Mouse (Mus musculus): ENCODE results near the gene Snrnp40. TPM values are rescaled to one million over a fixed set of nuclear protein-coding genes. Genes with fewer than 3 reads are reported as not detected.

Gene Snrnp40
- 18.6 and 30.5 TPM in 2 replicates for total RNA-seq (2015; ENCODE audit: low replicate concordance)
- total RNA-seq (2017; ENCODE audit: low replicate concordance) = 25.0 and 28.2 TPM in 2 replicates

- peak; percentile 93 for ATAC-seq (replicated peaks; ENCODE audit: low FRiP score, poor library complexity, severe bottlenecking)
Measured at GRCm38 (mm10) chr4:130359486-130360237, at the start of gene Snrnp40, which contains the start of gene Zcchc17. Gene Snrnp40 (plus strand): TSS chr4:130360132. Gene Zcchc17 (minus strand): TSS chr4:130359943.

GRCm38 (mm10) chr4:130312526-130312925 lies 47.4 kb upstream of the Snrnp40 start:
- no peak for ATAC-seq (replicated peaks; ENCODE audit: low FRiP score, poor library complexity, severe bottlenecking)

- no peak for ATAC-seq (replicated peaks; ENCODE audit: low FRiP score, poor library complexity, severe bottlenecking)
Measured at GRCm38 (mm10) chr4:130313552-130313951, 46.4 kb upstream of the Snrnp40 start.

- ATAC-seq (replicated peaks; ENCODE audit: low FRiP score, poor library complexity, severe bottlenecking) = no peak
Measured at GRCm38 (mm10) chr4:130315771-130316527, 44.0 kb upstream of the Snrnp40 start.

GRCm38 (mm10) chr4:130316691-130317090 lies 43.2 kb upstream of the Snrnp40 start:
- ATAC-seq (replicated peaks; ENCODE audit: low FRiP score, poor library complexity, severe bottlenecking) = no peak

- ATAC-seq (replicated peaks; ENCODE audit: low FRiP score, poor library complexity, severe bottlenecking) = no peak
Measured at GRCm38 (mm10) chr4:130318122-130318521, 41.8 kb upstream of the Snrnp40 start.

GRCm38 (mm10) chr4:130319564-130319963 lies 40.4 kb upstream of the Snrnp40 start:
- no peak for ATAC-seq (replicated peaks; ENCODE audit: low FRiP score, poor library complexity, severe bottlenecking)

GRCm38 (mm10) chr4:130321640-130322039 lies 38.3 kb upstream of the Snrnp40 start:
- ATAC-seq (replicated peaks; ENCODE audit: low FRiP score, poor library complexity, severe bottlenecking) = no peak

- no peak for ATAC-seq (replicated peaks; ENCODE audit: low FRiP score, poor library complexity, severe bottlenecking)
Measured at GRCm38 (mm10) chr4:130322567-130322966, 37.4 kb upstream of the Snrnp40 start.

- no peak for ATAC-seq (replicated peaks; ENCODE audit: low FRiP score, poor library complexity, severe bottlenecking)
Measured at GRCm38 (mm10) chr4:130323165-130323564, 36.8 kb upstream of the Snrnp40 start.

- no peak for ATAC-seq (replicated peaks; ENCODE audit: low FRiP score, poor library complexity, severe bottlenecking)
Measured at GRCm38 (mm10) chr4:130323607-130324006, 36.3 kb upstream of the Snrnp40 start.

GRCm38 (mm10) chr4:130325446-130325845 lies 34.5 kb upstream of the Snrnp40 start:
- no peak for ATAC-seq (replicated peaks; ENCODE audit: low FRiP score, poor library complexity, severe bottlenecking)

GRCm38 (mm10) chr4:130327366-130327765 lies 32.6 kb upstream of the Snrnp40 start:
- no peak for ATAC-seq (replicated peaks; ENCODE audit: low FRiP score, poor library complexity, severe bottlenecking)

- no peak for ATAC-seq (replicated peaks; ENCODE audit: low FRiP score, poor library complexity, severe bottlenecking)
Measured at GRCm38 (mm10) chr4:130335867-130336266, 24.1 kb upstream of the Snrnp40 start.

GRCm38 (mm10) chr4:130341691-130342090 lies 18.2 kb upstream of the Snrnp40 start:
- ATAC-seq (replicated peaks; ENCODE audit: low FRiP score, poor library complexity, severe bottlenecking) = peak; percentile 90

- no peak for ATAC-seq (replicated peaks; ENCODE audit: low FRiP score, poor library complexity, severe bottlenecking)
Measured at GRCm38 (mm10) chr4:130349666-130350065, 10.3 kb upstream of the Snrnp40 start.

- no peak; the same call in 1 of the 2 replicates for ATAC-seq (replicated peaks; ENCODE audit: low FRiP score, poor library complexity, severe bottlenecking)
Measured at GRCm38 (mm10) chr4:130350690-130351422, 9.1 kb upstream of the Snrnp40 start.

- no peak for ATAC-seq (replicated peaks; ENCODE audit: low FRiP score, poor library complexity, severe bottlenecking)
Measured at GRCm38 (mm10) chr4:130352588-130352987, 7.3 kb upstream of the Snrnp40 start.

- ATAC-seq (replicated peaks; ENCODE audit: low FRiP score, poor library complexity, severe bottlenecking) = no peak
Measured at GRCm38 (mm10) chr4:130357946-130358345, 2.0 kb upstream of the Snrnp40 start.

- no peak for ATAC-seq (replicated peaks; ENCODE audit: low FRiP score, poor library complexity, severe bottlenecking)
Measured at GRCm38 (mm10) chr4:130360238-130360590, 282 bp downstream of the Snrnp40 start.

Measured in erythroblast, adult 5-6 weeks (primary cell).